Mouse (Mus musculus) small intestine, adult 2 months (tissue): ENCODE data around the gene Limch1. TPM values are rescaled to one million over a fixed set of nuclear protein-coding genes. Genes with fewer than 3 reads are reported as not detected.

Experiments
- H3K27ac ChIP-seq: fragments of 200-500 bp; 2 replicates; pipeline ENCODE4 v1.5.1; 2012; ENCODE audit warnings: low read depth, low read length, control low read depth, inconsistent platforms; ENCODE audit not compliant: insufficient read depth
- H3K27me3 ChIP-seq: fragments of 200-500 bp; 2 replicates; pipeline ENCODE4 v1.6.1; 2012; ENCODE audit warnings: mild to moderate bottlenecking, moderate library complexity, low read length, inconsistent platforms; ENCODE audit not compliant: control insufficient read depth, insufficient read depth
- H3K36me3 ChIP-seq: fragments of 200-500 bp; 2 replicates; pipeline ENCODE4 v1.6.1; 2012; ENCODE audit warnings: mild to moderate bottlenecking, low read length, control low read depth, inconsistent platforms; ENCODE audit not compliant: control insufficient read depth, insufficient read depth
- H3K4me1 ChIP-seq: fragments of 200-500 bp; 2 replicates; pipeline ENCODE4 v1.6.1; 2012; ENCODE audit warnings: low read length, inconsistent platforms, mixed read lengths; ENCODE audit not compliant: control insufficient read depth, insufficient read depth, insufficient read length
- H3K4me3 ChIP-seq: fragments of 200-500 bp; 2 replicates; pipeline ENCODE4 v1.5.1; 2012; ENCODE audit warnings: low read depth, mild to moderate bottlenecking, control low read depth, inconsistent platforms, low read length, moderate library complexity
- CTCF ChIP-seq: fragments of 200-500 bp; IDR thresholded peaks from 2 replicates; pipeline ENCODE4 v1.5.1; 2012; ENCODE audit warnings: low read depth, mild to moderate bottlenecking, control low read depth, inconsistent platforms, low read length, moderate library complexity, mixed read lengths; ENCODE audit not compliant: insufficient replicate concordance, insufficient read length; ENCODE audit errors: extremely low read depth
- POLR2A ChIP-seq: fragments of 200-500 bp; IDR thresholded peaks from 2 replicates; pipeline ENCODE4 v1.6.1; 2012; ENCODE audit warnings: low read depth, mild to moderate bottlenecking, control low read depth, inconsistent platforms, low read length, moderate library complexity
- WGBS: fragments of 180-500 bp; shearing (Covaris S2); methylation state at CpG from one replicate; pipeline ENCODE4 v1.1.7; 2018; 5-methylcytosine and 5-hydroxymethylcytosine counted together
- polyA plus RNA-seq: library from polyadenylated mRNA; depleted of rRNA; stranded (reverse); fragments of >200 nt; gene quantifications from 2 replicates; pipeline ENCODE4 v1.2.3, GENCODE M21; 2012

Gene Limch1
- polyA plus RNA-seq, 1 experiment = 1.0 TPM

- WGBS = 60% methylated on average over 3 of the region's 3 CpGs
- Histone ChIP-seq H3K4me3 (no peak overlapping the region), H3K36me3 (no peaks in the 10 kb centered on the region), H3K27me3 (no peaks in the 10 kb centered on the region), H3K4me1 (no peaks in the 10 kb centered on the region), H3K27ac (no peak overlapping the region)
- no peak for TF ChIP-seq POLR2A
- no peak for TF ChIP-seq CTCF
These were observed 207.7 kb downstream of the Limch1 start for GRCm38 (mm10) chr5:66953375-66953774.

GRCm38 (mm10) chr5:66953971-66954644 lies 208.5 kb downstream of the Limch1 start:
- Histone ChIP-seq H3K36me3 (no peaks in the 10 kb centered on the region), H3K27ac (no peak overlapping the region), H3K4me1 (no peaks in the 10 kb centered on the region), H3K27me3 (no peaks in the 10 kb centered on the region), H3K4me3 (no peak overlapping the region)
- WGBS = 78% methylated on average over 7 of the region's 7 CpGs
- TF ChIP-seq POLR2A (no peak), CTCF (no peak)

GRCm38 (mm10) chr5:66955245-66955644 lies 209.6 kb downstream of the Limch1 start:
- no peak for TF ChIP-seq POLR2A
- TF ChIP-seq CTCF = no peak
- no peaks in the 10 kb centered on the region for H3K36me3 ChIP-seq
- no peaks in the 10 kb centered on the region for H3K27me3 ChIP-seq
- H3K27ac ChIP-seq = no peak overlapping the region
- no peaks in the 10 kb centered on the region for H3K4me1 ChIP-seq
- 35% methylated on average over 5 of the region's 5 CpGs for WGBS
- no peak overlapping the region for H3K4me3 ChIP-seq

GRCm38 (mm10) chr5:66957656-66958055 lies 212.0 kb downstream of the Limch1 start:
- WGBS = 86% methylated on average over 10 of the region's 10 CpGs
- H3K4me3 ChIP-seq = no peak overlapping the region
- H3K27me3 ChIP-seq = no peaks in the 10 kb centered on the region
- no peaks in the 10 kb centered on the region for H3K36me3 ChIP-seq
- no peaks in the 10 kb centered on the region for H3K4me1 ChIP-seq
- no peak overlapping the region for H3K27ac ChIP-seq
- no peak for TF ChIP-seq POLR2A
- no peak for TF ChIP-seq CTCF

- no peaks in the 10 kb centered on the region for H3K27me3 ChIP-seq
- H3K4me1 ChIP-seq = no peaks in the 10 kb centered on the region
- TF ChIP-seq CTCF = no peak
- TF ChIP-seq POLR2A = no peak
- no peak overlapping the region for H3K4me3 ChIP-seq
- H3K36me3 ChIP-seq = no peaks in the 10 kb centered on the region
- 77% methylated on average over 8 of the region's 8 CpGs for WGBS
- H3K27ac ChIP-seq = no peak overlapping the region
These were observed 212.5 kb downstream of the Limch1 start for GRCm38 (mm10) chr5:66958118-66958517.

- Histone ChIP-seq H3K27ac (no peak overlapping the region), H3K36me3 (no peaks in the 10 kb centered on the region), H3K27me3 (no peaks in the 10 kb centered on the region), H3K4me1 (no peaks in the 10 kb centered on the region), H3K4me3 (no peak overlapping the region)
- 87% methylated on average over 8 of the region's 8 CpGs for WGBS
- no peak for TF ChIP-seq POLR2A
- TF ChIP-seq CTCF = no peak
These were observed 214.3 kb downstream of the Limch1 start for GRCm38 (mm10) chr5:66959968-66960367.

GRCm38 (mm10) chr5:66965442-66965841 lies 219.8 kb downstream of the Limch1 start:
- Histone ChIP-seq H3K4me1 (no peaks in the 10 kb centered on the region), H3K27me3 (no peaks in the 10 kb centered on the region), H3K4me3 (no peak overlapping the region), H3K36me3 (no peaks in the 10 kb centered on the region), H3K27ac (no peak overlapping the region)
- WGBS = 72% methylated on average over 6 of the region's 6 CpGs
- no peak for TF ChIP-seq CTCF
- TF ChIP-seq POLR2A = no peak
